Mouse (Mus musculus): Measurements from ENCODE around the gene Exd2. TPM values are rescaled to one million over a fixed set of nuclear protein-coding genes. Genes with fewer than 3 reads are reported as not detected.

Gene Exd2
- polyA plus RNA-seq, 1 experiment from 2014 or later, result 29.4 TPM

DNA sequence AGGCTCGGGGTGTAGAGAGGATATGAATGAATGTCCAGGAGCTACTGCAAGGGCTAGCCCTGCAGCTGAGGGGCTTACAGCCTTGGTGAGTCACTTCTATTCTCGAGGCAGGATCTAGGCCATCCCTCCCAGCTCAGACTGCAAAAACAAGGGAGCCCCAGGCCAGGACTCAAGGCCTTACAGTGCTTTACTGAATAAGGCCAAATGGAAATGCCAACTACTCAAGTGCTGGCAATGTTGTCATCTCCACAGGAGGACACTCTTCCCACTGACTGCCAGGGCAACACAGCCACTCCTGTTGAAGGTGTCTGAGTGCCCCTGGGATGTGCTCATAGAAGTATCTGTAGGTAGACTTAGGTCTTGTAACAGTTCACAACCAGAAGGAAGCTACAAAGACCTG, 63.6 kb downstream of the Exd2 start:
- DNase-seq (ENCODE audit: low spot score), result no peak

DNA sequence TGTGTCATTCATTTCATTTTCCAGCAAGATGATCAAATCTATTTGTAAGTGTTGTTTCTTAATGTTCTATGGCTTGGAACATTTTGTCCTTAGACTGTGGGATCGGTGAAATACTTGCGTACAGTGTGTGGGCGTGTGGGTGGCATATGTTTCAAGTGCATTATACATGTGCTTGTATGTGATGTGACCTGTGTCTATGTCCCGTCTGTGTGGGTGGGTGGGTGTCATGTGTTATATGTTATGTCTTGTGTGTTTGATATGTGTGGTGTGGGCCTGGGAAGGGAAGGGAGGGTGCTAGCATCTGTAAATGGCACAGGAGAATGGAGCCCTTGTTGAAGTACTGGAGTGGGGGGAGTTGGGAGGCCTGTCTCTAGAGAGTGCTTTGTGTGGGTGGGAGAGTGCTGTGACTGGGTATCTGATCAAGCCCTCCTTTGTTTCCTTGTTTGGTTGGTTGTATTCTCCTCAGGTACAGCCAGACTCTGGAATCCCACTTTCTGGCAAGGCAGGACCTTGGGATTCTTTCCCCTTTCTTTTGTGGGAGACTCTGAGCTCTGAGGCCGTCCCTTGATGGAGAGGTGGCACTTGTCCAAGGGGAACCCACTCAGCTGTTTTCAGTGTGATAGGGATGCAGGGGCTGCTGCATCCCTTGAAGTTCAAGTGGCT, 65.0 kb downstream of the Exd2 start:
- H3K4me2 ChIP-seq (ENCODE audit: low read length), result no peak overlapping the region
- H3K36me3 ChIP-seq (ENCODE audit: control insufficient read depth, insufficient read depth, low read length), result no peaks in the 10 kb centered on the region
- 83% methylated on average over 5 of the region's 5 CpGs for whole genome bisulfite sequencing

More for the DNA sequence above, 63.6 kb downstream of the Exd2 start:
- H3K4me3 ChIP-seq (ENCODE audit: low read depth, low read length), result no peak overlapping the region
- H3K4me1 ChIP-seq (replicated peaks; ENCODE audit: control insufficient read depth, insufficient read depth, low read length), result no peaks in the 10 kb centered on the region
- H3K4me2 ChIP-seq (ENCODE audit: low read length), result no peak overlapping the region
- no peak overlapping the region for H3K27ac ChIP-seq (ENCODE audit: low read depth)
- no peaks in the 10 kb centered on the region for H3K9me3 ChIP-seq (ENCODE audit: control insufficient read depth, low read length)
- no peak for ATAC-seq (replicated peaks; ENCODE audit: low FRiP score, low TSS enrichment, low read depth)
- 73% methylated on average over 2 of the region's 2 CpGs for WGBS
- no peaks in the 10 kb centered on the region for H3K36me3 ChIP-seq (ENCODE audit: control insufficient read depth, insufficient read depth, low read length)
- H3K9ac ChIP-seq (ENCODE audit: low read length), result no peak overlapping the region
- no peaks in the 10 kb centered on the region for H3K27me3 ChIP-seq (replicated peaks; ENCODE audit: control insufficient read depth, insufficient read depth, low read length)

DNA sequence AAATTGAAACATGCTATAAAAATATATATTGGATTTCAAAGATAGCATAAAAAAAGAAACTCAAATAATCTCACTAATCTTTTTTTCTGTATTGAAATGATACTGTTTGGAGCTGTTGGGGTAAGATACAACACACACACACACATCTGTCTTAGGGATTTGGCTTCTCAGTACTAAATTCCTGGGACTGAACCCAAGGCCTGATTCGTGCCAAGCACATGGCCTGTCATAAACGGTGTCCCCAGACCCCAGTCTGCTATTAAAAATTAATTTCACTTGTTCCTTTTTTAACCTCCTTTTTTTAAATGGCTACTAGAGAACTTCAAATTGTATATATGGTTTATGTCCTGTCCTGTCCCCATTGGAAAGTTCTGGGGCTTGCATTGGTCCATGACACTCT, 67.2 kb downstream of the Exd2 start:
- DNase-seq (ENCODE audit: low spot score) (no peak), ATAC-seq (replicated peaks; ENCODE audit: low FRiP score, low TSS enrichment, low read depth) (no peak)
- Histone ChIP-seq H3K4me2 (ENCODE audit: low read length) (no peak overlapping the region), H3K36me3 (ENCODE audit: control insufficient read depth, insufficient read depth, low read length) (no peaks in the 10 kb centered on the region), H3K27ac (ENCODE audit: low read depth) (no peak overlapping the region), H3K4me1 (replicated peaks; ENCODE audit: control insufficient read depth, insufficient read depth, low read length) (no peaks in the 10 kb centered on the region), H3K9me3 (ENCODE audit: control insufficient read depth, low read length) (no peaks in the 10 kb centered on the region), H3K9ac (ENCODE audit: low read length) (no peak overlapping the region), H3K4me3 (ENCODE audit: low read depth, low read length) (no peak overlapping the region), H3K27me3 (replicated peaks; ENCODE audit: control insufficient read depth, insufficient read depth, low read length) (no peaks in the 10 kb centered on the region)
- WGBS, result 58% methylated on average over 2 of the region's 2 CpGs

More for the DNA sequence above, 65.0 kb downstream of the Exd2 start:
- Histone ChIP-seq H3K9ac (ENCODE audit: low read length) (no peak overlapping the region), H3K9me3 (ENCODE audit: control insufficient read depth, low read length) (no peaks in the 10 kb centered on the region), H3K4me1 (replicated peaks; ENCODE audit: control insufficient read depth, insufficient read depth, low read length) (no peaks in the 10 kb centered on the region), H3K27ac (ENCODE audit: low read depth) (no peak overlapping the region), H3K4me3 (ENCODE audit: low read depth, low read length) (no peak overlapping the region), H3K27me3 (replicated peaks; ENCODE audit: control insufficient read depth, insufficient read depth, low read length) (no peaks in the 10 kb centered on the region)
- DNase-seq (ENCODE audit: low spot score) (no peak), ATAC-seq (replicated peaks; ENCODE audit: low FRiP score, low TSS enrichment, low read depth) (no peak)

DNA sequence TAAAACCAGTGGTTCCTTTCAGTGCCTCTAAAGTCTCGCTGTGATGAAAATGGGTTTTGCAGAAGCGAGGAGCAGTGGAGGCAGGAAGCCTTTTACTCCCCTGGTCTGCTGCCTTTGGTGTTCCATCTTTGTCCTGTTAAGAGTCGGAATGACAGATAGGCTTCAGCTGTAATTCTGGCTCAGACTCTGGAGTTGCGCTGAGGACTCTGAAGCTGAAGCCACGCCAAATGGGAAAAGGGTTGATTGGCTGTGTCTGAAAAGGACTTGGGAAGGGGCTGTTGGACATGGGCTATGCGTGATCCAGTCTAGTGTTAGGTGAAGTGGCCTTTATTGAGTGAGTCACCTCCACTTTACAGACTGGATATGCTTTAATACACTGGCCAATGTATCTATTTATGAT, 67.7 kb downstream of the Exd2 start:
- Histone ChIP-seq H3K9me3 (ENCODE audit: control insufficient read depth, low read length) (no peaks in the 10 kb centered on the region), H3K27me3 (replicated peaks; ENCODE audit: control insufficient read depth, insufficient read depth, low read length) (no peaks in the 10 kb centered on the region), H3K4me3 (ENCODE audit: low read depth, low read length) (no peak overlapping the region), H3K4me2 (ENCODE audit: low read length) (no peak overlapping the region), H3K4me1 (replicated peaks; ENCODE audit: control insufficient read depth, insufficient read depth, low read length) (no peaks in the 10 kb centered on the region), H3K36me3 (ENCODE audit: control insufficient read depth, insufficient read depth, low read length) (no peaks in the 10 kb centered on the region), H3K9ac (ENCODE audit: low read length) (no peak overlapping the region), H3K27ac (ENCODE audit: low read depth) (no peak overlapping the region)
- ATAC-seq (replicated peaks; ENCODE audit: low FRiP score, low TSS enrichment, low read depth), result no peak
- WGBS, result 62% methylated on average over 6 of the region's 6 CpGs
- DNase-seq (ENCODE audit: low spot score), result no peak

DNA sequence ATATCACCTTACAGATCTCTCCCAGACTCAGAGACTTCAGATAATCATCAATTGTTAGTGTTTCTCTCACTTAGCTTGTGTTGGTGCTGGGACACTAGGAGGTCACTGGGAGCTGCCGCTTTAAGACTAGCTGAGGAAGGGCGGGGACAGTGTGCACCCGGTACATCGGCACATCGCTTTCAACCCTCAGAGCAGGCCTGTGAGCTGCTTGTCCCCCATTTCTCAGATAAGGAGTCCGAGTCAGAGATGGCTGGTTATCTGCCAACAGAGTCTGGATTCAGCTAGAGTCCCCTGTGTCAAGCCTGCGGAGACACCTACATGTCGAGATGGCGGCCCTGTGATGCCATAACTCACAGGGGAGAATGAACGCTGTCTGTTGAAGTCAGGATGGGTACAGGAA, 68.7 kb downstream of the Exd2 start:
- Histone ChIP-seq H3K4me1 (replicated peaks; ENCODE audit: control insufficient read depth, insufficient read depth, low read length) (no peaks in the 10 kb centered on the region), H3K36me3 (ENCODE audit: control insufficient read depth, insufficient read depth, low read length) (no peaks in the 10 kb centered on the region), H3K27me3 (replicated peaks; ENCODE audit: control insufficient read depth, insufficient read depth, low read length) (no peaks in the 10 kb centered on the region), H3K4me3 (ENCODE audit: low read depth, low read length) (no peak overlapping the region), H3K9me3 (ENCODE audit: control insufficient read depth, low read length) (no peaks in the 10 kb centered on the region), H3K27ac (ENCODE audit: low read depth) (no peak overlapping the region), H3K9ac (ENCODE audit: low read length) (no peak overlapping the region), H3K4me2 (ENCODE audit: low read length) (no peak overlapping the region)
- DNase-seq (ENCODE audit: low spot score) (no peak), ATAC-seq (replicated peaks; ENCODE audit: low FRiP score, low TSS enrichment, low read depth) (no peak)
- WGBS, result 68% methylated on average over 10 of the region's 10 CpGs

DNA sequence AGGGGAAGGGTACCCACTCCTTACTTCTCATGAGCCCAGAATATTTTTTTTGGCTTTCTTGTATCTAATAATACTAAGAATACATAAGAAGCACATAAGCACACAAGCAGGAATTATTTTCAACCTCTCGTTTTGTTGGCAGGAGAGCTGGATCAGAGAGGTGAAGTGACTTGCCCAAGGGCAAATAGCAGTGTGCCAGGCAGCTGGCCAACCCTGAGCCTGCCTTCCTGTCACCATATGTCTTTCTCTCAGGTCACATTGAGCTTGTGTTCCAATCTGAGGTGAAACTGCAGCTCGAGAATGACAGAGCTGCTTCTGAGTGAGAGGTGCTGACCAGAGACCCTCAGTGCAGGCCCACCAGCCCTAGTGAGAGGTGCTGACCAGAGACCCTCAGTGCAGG, 71.0 kb downstream of the Exd2 start:
- H3K27me3 ChIP-seq (replicated peaks; ENCODE audit: control insufficient read depth, insufficient read depth, low read length), result no peaks in the 10 kb centered on the region
- H3K9ac ChIP-seq (ENCODE audit: low read length), result no peak overlapping the region
- H3K4me2 ChIP-seq (ENCODE audit: low read length), result no peak overlapping the region
- no peaks in the 10 kb centered on the region for H3K4me1 ChIP-seq (replicated peaks; ENCODE audit: control insufficient read depth, insufficient read depth, low read length)
- ATAC-seq (replicated peaks; ENCODE audit: low FRiP score, low TSS enrichment, low read depth) (no peak), DNase-seq (ENCODE audit: low spot score) (no peak)
- no peak overlapping the region for H3K27ac ChIP-seq (ENCODE audit: low read depth)
- H3K4me3 ChIP-seq (ENCODE audit: low read depth, low read length), result no peak overlapping the region
- H3K36me3 ChIP-seq (ENCODE audit: control insufficient read depth, insufficient read depth, low read length), result no peaks in the 10 kb centered on the region
- WGBS, result 73% methylated on average over 2 of the region's 2 CpGs
- H3K9me3 ChIP-seq (ENCODE audit: control insufficient read depth, low read length), result no peaks in the 10 kb centered on the region

DNA sequence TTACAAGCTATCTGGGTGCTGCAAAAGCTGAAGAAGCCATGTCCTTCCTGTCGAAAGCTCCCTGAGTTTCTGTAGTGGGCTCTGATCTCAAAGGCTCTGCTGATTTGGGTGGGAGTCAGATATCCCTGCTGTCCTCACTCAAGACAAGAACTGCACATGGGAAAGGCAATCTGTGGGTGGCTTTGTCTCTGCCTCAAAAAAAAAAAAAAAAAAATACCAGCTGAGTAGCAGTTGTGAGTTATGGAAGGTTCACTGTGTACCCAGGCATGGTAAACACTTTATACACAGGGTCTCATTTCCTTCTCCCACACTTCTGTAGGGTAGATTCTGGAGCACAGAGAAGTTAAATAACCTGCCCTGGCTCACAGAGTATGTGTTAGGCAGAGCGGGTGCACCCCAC, 74.4 kb downstream of the Exd2 start:
- Histone ChIP-seq H3K4me1 (replicated peaks; ENCODE audit: control insufficient read depth, insufficient read depth, low read length) (no peaks in the 10 kb centered on the region), H3K9me3 (ENCODE audit: control insufficient read depth, low read length) (no peaks in the 10 kb centered on the region), H3K36me3 (ENCODE audit: control insufficient read depth, insufficient read depth, low read length) (no peaks in the 10 kb centered on the region), H3K27ac (ENCODE audit: low read depth) (no peak overlapping the region), H3K9ac (ENCODE audit: low read length) (no peak overlapping the region), H3K4me2 (ENCODE audit: low read length) (no peak overlapping the region), H3K4me3 (ENCODE audit: low read depth, low read length) (no peak overlapping the region), H3K27me3 (replicated peaks; ENCODE audit: control insufficient read depth, insufficient read depth, low read length) (no peaks in the 10 kb centered on the region)
- no peak for ATAC-seq (replicated peaks; ENCODE audit: low FRiP score, low TSS enrichment, low read depth)
- no peak for DNase-seq (ENCODE audit: low spot score)
- 86% methylated on average over 2 of the region's 2 CpGs for WGBS

DNA sequence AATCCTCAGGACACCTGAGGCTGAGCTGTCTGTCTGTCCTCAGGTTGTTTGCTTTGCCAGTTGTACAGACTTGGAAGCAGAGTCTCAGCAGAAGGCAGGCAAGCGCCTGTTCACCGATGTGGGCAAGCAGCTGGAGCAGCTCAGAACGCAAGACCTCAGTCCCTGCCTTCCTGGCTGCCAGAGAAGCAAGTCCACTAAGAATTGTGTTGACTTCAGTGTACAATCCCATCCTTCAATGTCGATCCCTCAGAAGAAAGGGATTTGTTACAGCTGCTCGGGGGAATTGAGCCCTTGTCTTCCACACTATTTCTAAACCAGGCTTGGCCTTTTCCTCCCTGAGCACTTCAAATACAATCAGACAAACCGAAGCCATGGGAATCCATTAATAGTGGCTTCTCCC, 75.4 kb downstream of the Exd2 start:
- no peak overlapping the region for H3K9ac ChIP-seq (ENCODE audit: low read length)
- no peak overlapping the region for H3K4me3 ChIP-seq (ENCODE audit: low read depth, low read length)
- no peak for DNase-seq (ENCODE audit: low spot score)
- H3K9me3 ChIP-seq (ENCODE audit: control insufficient read depth, low read length), result no peaks in the 10 kb centered on the region
- ATAC-seq (replicated peaks; ENCODE audit: low FRiP score, low TSS enrichment, low read depth), result no peak
- no peak overlapping the region for H3K4me2 ChIP-seq (ENCODE audit: low read length)
- H3K27ac ChIP-seq (ENCODE audit: low read depth), result no peak overlapping the region
- H3K4me1 ChIP-seq (replicated peaks; ENCODE audit: control insufficient read depth, insufficient read depth, low read length), result no peaks in the 10 kb centered on the region
- H3K36me3 ChIP-seq (ENCODE audit: control insufficient read depth, insufficient read depth, low read length), result no peaks in the 10 kb centered on the region
- 40% methylated on average over 6 of the region's 6 CpGs for WGBS
- no peaks in the 10 kb centered on the region for H3K27me3 ChIP-seq (replicated peaks; ENCODE audit: control insufficient read depth, insufficient read depth, low read length)

DNA sequence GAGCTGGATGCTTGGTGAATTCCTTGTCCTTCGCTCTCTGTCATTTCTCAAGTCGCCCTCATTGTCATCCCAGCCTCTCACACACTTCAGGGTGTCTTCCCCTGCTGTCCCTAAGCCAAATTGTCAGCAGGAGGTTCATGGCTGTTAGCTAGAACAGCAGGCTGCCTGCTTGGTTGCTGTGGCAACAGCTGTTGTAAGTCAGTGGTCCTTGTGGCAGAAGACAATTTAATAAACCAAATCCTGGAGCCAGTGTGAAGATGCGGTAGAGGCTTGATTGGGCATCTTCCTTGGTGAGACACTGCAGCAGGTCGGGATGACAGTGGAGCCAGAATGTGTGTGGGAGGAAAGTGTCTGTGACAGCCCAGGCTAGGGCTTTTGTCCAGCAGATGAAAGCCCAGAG, 82.4 kb downstream of the Exd2 start:
- no peak overlapping the region for H3K4me2 ChIP-seq (ENCODE audit: low read length)
- H3K4me3 ChIP-seq (ENCODE audit: low read depth, low read length), result no peak overlapping the region
- no peaks in the 10 kb centered on the region for H3K27me3 ChIP-seq (replicated peaks; ENCODE audit: control insufficient read depth, insufficient read depth, low read length)
- WGBS, result 25% methylated on average over 4 of the region's 4 CpGs
- no peak overlapping the region for H3K9ac ChIP-seq (ENCODE audit: low read length)
- H3K36me3 ChIP-seq (ENCODE audit: control insufficient read depth, insufficient read depth, low read length), result no peaks in the 10 kb centered on the region
- no peaks in the 10 kb centered on the region for H3K4me1 ChIP-seq (replicated peaks; ENCODE audit: control insufficient read depth, insufficient read depth, low read length)
- ATAC-seq (replicated peaks; ENCODE audit: low FRiP score, low TSS enrichment, low read depth), result no peak
- no peaks in the 10 kb centered on the region for H3K9me3 ChIP-seq (ENCODE audit: control insufficient read depth, low read length)
- H3K27ac ChIP-seq (ENCODE audit: low read depth), result no peak overlapping the region
- DNase-seq (ENCODE audit: low spot score), result no peak
